Mouse (Mus musculus) neutrophil, adult 83 days (primary cell): Measurements from ENCODE around the gene Vmn1r201. TPM values are rescaled to one million over a fixed set of nuclear protein-coding genes. Genes with fewer than 3 reads are reported as not detected.

Experiments used
- total RNA-seq, 2 experiments: library from RNA; stranded (reverse); gene quantifications; one replicate each; pipeline ENCODE4 v1.2.4; 2023

Vmn1r201 gene
- not detected for total RNA-seq

GRCm38 (mm10) chr13:22471623-22472022, at the start of gene Vmn1r201:
TSS of gene Vmn1r201 (plus strand) at chr13:22471923.

GRCm38 (mm10) chr13:22505281-22505680, 33.6 kb downstream of the Vmn1r201 start, which contains the start of gene Vmn1r202:
TSS of gene Vmn1r202 (minus strand) at chr13:22505381.

GRCm38 (mm10) chr13:22517814-22518213, 46.1 kb downstream of the Vmn1r201 start, which contains the start of gene Vmn1r203:
TSS of gene Vmn1r203 (plus strand) at chr13:22518114.

Other genes with a start within 250 kb of the Vmn1r201 start
- gene Vmn1r193, start 248.8 kb upstream of the Vmn1r201 start, total RNA-seq: not detected
- gene Vmn1r194, start 227.7 kb upstream of the Vmn1r201 start, total RNA-seq: not detected
- not detected for gene Vmn1r195, start 201.4 kb upstream of the Vmn1r201 start, total RNA-seq
- not detected for gene Vmn1r196, start 182.0 kb upstream of the Vmn1r201 start, total RNA-seq
- not detected for gene Vmn1r197, start 147.3 kb upstream of the Vmn1r201 start, total RNA-seq
- not detected for gene Vmn1r198, start 121.6 kb upstream of the Vmn1r201 start, total RNA-seq
- not detected for gene Vmn1r199, start 92.1 kb upstream of the Vmn1r201 start, total RNA-seq
- gene Vmn1r200, start 81.5 kb upstream of the Vmn1r201 start, total RNA-seq: not detected
- not detected for gene Vmn1r202, start 33.5 kb downstream of the Vmn1r201 start, total RNA-seq
- not detected for gene Vmn1r203, start 46.2 kb downstream of the Vmn1r201 start, total RNA-seq
- gene Vmn1r204, start 81.3 kb downstream of the Vmn1r201 start, total RNA-seq: not detected
- not detected for gene Vmn1r205, start 121.1 kb downstream of the Vmn1r201 start, total RNA-seq
- not detected for gene Vmn1r206, start 152.3 kb downstream of the Vmn1r201 start, total RNA-seq